Mouse (Mus musculus): ENCODE data around the gene Npepps.

GRCm38 (mm10) chr11:97321197-97321596, 40.8 kb upstream of the Npepps start:
- TF ChIP-seq CTCF (IDR thresholded peaks at IDR 0.05; ENCODE audit: control insufficient read depth, insufficient read depth, insufficient read length) (no peak), USF1 (IDR thresholded peaks at IDR 0.05; ENCODE audit: low read depth) (no peak), MYOD1 (IDR thresholded peaks at IDR 0.05; ENCODE audit: control insufficient read depth, insufficient read length, low read depth) (no peak), CEBPB (IDR thresholded peaks at IDR 0.05; ENCODE audit: low read depth) (no peak), MYOG (IDR thresholded peaks at IDR 0.05; ENCODE audit: control insufficient read depth, extremely low read depth, insufficient read length) (no peak), MAX (IDR thresholded peaks at IDR 0.05) (no peak), FOSL1 (IDR thresholded peaks at IDR 0.05; ENCODE audit: insufficient read depth, low read length, poor library complexity, severe bottlenecking) (no peak)
